Mouse (Mus musculus): ENCODE results near the gene F3.

F3 gene

GRCm38 (mm10) chr3:121722971-121723844, at the start of gene F3:
Gene F3, plus strand, starts transcription at chr3:121723537.
- CTCF ChIA-PET, result interaction anchor here (0.5 kb wide), 1 partner anchor 141 kb away, joined by 3 read pairs; no protein-coding TSS in a partner anchor

DNA sequence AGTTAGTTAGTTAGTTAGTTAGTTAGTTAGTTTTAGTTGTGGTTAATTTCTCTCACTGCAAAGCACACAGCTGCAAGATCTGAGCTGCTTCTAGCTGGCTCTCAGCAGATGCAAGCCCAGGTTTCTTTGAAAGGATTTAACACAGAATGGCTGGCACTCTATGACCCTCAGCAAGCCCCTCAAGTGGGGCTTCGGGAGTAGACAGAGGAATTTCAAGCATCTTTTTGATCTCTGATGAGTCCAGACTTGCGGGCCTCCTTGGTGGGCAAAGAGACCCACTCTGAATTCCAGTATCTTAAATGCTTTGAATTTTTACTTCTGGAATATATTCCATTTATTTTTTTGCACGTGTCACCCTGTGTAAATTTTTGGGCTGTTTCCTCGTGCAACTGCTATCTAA, 44.4 kb upstream of the F3 start:
- CTCF ChIA-PET, result no interaction called here

GRCm38 (mm10) chr3:121679443-121679842, 43.9 kb upstream of the F3 start:
- CTCF ChIA-PET, result no interaction called here

GRCm38 (mm10) chr3:121680187-121680586, 43.1 kb upstream of the F3 start:
- CTCF ChIA-PET, result no interaction called here

- CTCF ChIA-PET, result interaction anchor here (0.6 kb wide), 1 partner anchor 78 kb away, joined by 3 read pairs; no protein-coding TSS in a partner anchor
Observed at GRCm38 (mm10) chr3:121682439-121683411, 40.6 kb upstream of the F3 start.

GRCm38 (mm10) chr3:121684552-121684951, 38.8 kb upstream of the F3 start:
- CTCF ChIA-PET, result no interaction called here

GRCm38 (mm10) chr3:121684963-121685362, 38.4 kb upstream of the F3 start:
- CTCF ChIA-PET, result interaction anchor here (0.5 kb wide), 1 partner anchor 78 kb away, joined by 4 read pairs; no protein-coding TSS in a partner anchor

DNA sequence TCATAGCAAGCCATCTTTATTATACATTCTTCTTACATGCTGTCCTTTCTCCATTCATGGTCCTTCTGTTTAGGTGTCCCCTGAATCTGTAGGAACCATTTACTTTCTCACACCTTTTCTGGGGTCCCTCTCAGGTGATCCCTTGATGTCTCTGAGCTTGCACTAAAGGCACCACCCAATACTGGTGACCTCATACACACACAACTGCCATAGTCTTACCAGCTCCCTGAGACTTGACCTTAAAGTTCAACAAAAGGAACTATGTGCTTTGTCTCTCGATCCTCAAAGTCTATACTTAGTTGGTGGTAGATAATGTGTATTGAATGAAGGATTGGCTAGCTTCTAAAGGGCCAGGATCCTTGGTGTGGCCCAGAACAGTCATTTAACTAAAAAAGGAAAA, 37.4 kb upstream of the F3 start:
- CTCF ChIA-PET, result no interaction called here

GRCm38 (mm10) chr3:121686408-121686911, 36.9 kb upstream of the F3 start:
- CTCF ChIA-PET, result no interaction called here

GRCm38 (mm10) chr3:121687741-121688140, 35.6 kb upstream of the F3 start:
- CTCF ChIA-PET, result interaction anchor here (0.6 kb wide), 1 partner anchor 929 kb away, joined by 4 read pairs; no protein-coding TSS in a partner anchor

- CTCF ChIA-PET, result no interaction called here
Observed at GRCm38 (mm10) chr3:121689029-121689428, 34.3 kb upstream of the F3 start.

GRCm38 (mm10) chr3:121689697-121690096, 33.6 kb upstream of the F3 start:
- CTCF ChIA-PET, result no interaction called here

DNA sequence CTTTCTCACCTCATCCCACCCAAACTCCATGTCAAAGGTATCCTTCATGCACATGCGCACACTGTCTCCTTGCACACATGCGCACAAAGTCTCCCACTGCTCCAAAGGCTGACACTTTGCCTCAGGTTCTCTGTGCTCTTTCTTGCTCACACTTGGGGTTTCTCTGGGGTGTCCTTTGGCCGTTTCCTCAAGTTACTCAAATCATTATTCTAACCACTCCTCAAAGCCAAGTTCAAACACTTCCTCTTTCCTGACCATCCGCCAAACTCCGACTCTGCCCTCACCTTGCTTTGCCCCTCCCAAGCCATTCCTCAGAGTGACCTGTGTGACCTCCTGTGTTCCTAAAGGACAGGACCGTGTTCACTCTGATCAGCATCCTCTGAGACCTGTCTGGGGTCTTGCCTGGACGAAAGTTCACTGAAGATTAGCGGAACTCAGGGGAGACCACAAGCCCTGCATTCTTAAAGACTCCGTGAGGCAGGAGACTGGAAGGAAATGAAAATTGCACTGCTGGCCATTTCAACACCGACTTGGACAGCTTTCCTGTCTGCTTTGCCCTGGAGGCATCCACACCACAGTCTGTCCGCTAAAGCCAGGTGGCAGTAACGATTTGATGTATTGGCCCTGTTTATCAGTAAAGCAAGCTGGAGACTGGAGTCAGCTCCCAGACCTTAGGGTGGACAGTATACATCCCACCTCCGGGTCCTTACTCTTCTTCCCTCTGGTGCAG, 30.2 kb upstream of the F3 start:
- CTCF ChIA-PET, result no interaction called here

DNA sequence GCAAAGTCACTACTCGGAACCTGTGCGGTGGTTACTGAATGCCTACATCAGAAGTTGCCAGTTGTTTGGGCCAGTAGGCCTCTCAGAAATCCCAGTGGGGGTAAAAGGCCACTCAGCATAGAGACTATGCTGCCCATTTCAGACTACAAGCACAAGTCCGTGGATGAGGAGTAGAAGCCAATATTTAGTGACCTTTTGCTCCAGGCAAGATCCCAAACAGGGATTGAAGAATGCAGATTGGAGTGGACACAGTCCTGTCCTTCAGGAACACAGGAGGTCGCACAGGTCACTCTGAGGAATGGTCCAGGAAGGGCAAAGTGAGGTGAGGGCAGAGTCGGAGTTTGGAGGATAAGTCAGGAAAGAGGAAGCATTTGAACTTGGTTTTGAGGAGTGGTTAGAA, 29.6 kb upstream of the F3 start:
- CTCF ChIA-PET, result no interaction called here

- CTCF ChIA-PET, result no interaction called here
Observed at GRCm38 (mm10) chr3:121697169-121697568, 26.2 kb upstream of the F3 start.

GRCm38 (mm10) chr3:121699401-121699800, 23.9 kb upstream of the F3 start:
- CTCF ChIA-PET, result no interaction called here

DNA sequence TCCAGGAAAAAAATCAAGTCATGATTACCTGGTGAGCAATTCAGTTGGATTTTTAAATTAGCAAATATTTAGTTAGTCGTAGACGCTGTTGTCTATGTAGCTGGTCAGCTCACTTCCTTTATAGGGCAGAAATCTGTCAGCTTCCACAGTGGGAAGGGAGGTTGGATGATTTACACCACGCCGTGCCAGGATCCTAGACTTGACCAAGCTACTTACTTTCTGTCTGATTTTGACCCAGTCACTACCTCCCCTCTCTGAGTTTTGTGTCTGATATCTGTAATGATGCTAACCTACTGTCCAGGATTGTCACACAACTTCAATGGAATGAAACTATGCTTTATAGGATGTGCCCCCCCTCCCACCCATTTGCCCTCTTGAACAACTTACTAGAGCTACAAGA, 23.5 kb upstream of the F3 start:
- CTCF ChIA-PET, result no interaction called here

- CTCF ChIA-PET, result no interaction called here
Observed at GRCm38 (mm10) chr3:121700364-121700952, 22.9 kb upstream of the F3 start.

DNA sequence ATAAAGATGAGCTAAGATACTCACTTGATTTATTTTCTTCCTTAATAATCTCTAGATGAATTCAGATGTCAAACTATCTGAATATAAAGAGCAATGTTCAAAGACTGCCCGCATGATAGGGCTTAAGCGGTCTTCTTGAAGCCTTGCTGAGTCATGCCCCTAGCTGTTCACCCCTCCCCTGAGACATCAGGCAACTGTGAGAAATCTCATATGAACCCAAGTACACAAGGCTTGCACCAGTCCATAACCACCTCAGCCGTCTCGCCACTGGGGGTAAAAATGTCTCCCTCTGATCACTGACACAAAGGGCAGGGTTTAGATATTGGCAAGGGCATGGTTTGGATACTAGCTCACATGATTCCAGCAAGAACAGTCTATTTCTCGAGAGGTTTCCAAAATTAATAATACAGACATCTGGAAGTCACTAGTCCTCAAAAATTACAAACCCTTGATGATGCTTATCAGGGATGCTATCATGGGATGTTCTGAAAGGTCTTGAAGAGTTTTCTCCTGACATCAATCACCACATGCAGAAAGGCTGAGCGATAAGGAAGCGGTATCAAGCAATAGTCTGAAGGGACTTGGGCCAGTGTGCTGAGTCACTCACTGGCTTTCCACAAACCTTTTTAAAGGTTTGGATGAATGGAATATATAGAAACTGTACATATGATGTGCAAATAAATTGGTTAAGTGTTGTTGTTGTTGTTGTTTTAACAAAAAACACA, 20.0 kb upstream of the F3 start:
- CTCF ChIA-PET, result no interaction called here

- CTCF ChIA-PET, result no interaction called here
Observed at GRCm38 (mm10) chr3:121703880-121704243, 19.5 kb upstream of the F3 start.

DNA sequence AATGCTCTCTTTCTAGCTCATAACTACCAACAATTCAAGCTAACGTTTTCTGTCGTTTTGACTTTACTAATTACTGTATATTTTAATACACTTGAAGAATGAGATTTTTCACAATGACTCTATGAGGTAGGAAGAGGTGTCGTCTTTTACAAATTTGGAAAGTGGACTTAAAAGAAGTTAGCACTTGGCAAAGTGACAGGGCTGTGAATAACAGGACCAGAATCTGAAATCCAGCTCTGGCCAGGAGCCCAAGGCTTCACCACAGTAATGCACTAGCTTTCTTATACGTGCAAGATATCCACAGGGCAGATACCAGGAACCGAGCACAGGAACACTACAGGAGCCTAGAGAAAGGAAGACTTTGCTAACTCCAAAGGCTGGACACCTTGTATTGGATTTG, 17.2 kb upstream of the F3 start:
- CTCF ChIA-PET, result no interaction called here
